Mouse (Mus musculus) cerebellum, adult 2 months (tissue): ENCODE results near the gene Zbtb20.

Experiments used
- CTCF ChIP-seq: fragments of 200-500 bp; IDR thresholded peaks from 2 replicates; pipeline ENCODE4 v1.5.1; 2011; ENCODE audit warnings: low read depth, mild to moderate bottlenecking, control low read depth, low read length, moderate library complexity, borderline replicate concordance; ENCODE audit not compliant: insufficient read depth
- POLR2A ChIP-seq: fragments of 200-500 bp; IDR thresholded peaks from 2 replicates; pipeline ENCODE4 v1.6.1; 2011; ENCODE audit warnings: low read length, control low read depth, borderline replicate concordance; ENCODE audit not compliant: insufficient read depth

DNA sequence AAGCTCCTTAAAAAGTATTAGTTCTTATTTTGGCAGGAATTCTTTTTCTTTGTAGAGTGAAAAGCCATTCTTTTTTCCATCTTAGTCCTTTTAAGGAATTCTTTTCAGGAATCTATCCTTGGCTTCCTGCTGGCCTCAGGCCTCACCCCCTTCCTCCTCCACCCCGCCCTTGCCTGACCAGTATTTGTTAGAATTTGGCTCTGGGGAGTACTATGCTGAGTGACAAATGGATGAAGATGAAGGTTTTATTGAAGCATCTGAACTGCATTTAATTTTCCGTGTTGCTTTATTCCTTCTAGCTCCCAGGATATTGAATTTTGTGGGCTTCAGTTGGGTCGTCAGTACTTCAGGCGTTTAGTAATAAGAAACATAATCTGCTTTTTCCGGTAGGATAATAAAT lies 1.2 kb upstream of the Zbtb20 start:
- no peak for TF ChIP-seq CTCF
- no peak for TF ChIP-seq POLR2A
